Mouse (Mus musculus) G1E (cell line): Measurements from ENCODE around the gene Gipc1.

Experiments
- CTCF ChIP-seq: IDR thresholded peaks from 2 replicates; pipeline ENCODE4 v1.5.1; 2012; ENCODE audit warnings: low read depth, low read length, inconsistent platforms, mixed read lengths
- TAL1 ChIP-seq: conservative IDR thresholded peaks from 2 replicates; pipeline ENCODE4 v1.6.1; 2012; ENCODE audit warnings: low read depth, low read length, inconsistent platforms, mixed read lengths

- TF ChIP-seq TAL1, result no peak
- TF ChIP-seq CTCF, result no peak
Measured at GRCm38 (mm10) chr8:83648031-83648430, 4.4 kb upstream of the Gipc1 start.
